Mouse (Mus musculus) testis, adult 2 months (tissue): ENCODE data around the gene Pbx3.

Source experiments
- CTCF ChIP-seq: fragments of 200-500 bp; IDR thresholded peaks from 2 replicates; pipeline ENCODE4 v1.5.1; 2012; ENCODE audit warnings: low read depth, mild to moderate bottlenecking, inconsistent platforms, low read length, moderate library complexity; ENCODE audit not compliant: control insufficient read depth, insufficient read depth, insufficient replicate concordance
- POLR2A ChIP-seq: fragments of 200-500 bp; IDR thresholded peaks from 2 replicates; pipeline ENCODE4 v1.6.1; 2012; ENCODE audit warnings: low read depth, mild to moderate bottlenecking, inconsistent platforms, low read length, moderate library complexity; ENCODE audit not compliant: control insufficient read depth

DNA sequence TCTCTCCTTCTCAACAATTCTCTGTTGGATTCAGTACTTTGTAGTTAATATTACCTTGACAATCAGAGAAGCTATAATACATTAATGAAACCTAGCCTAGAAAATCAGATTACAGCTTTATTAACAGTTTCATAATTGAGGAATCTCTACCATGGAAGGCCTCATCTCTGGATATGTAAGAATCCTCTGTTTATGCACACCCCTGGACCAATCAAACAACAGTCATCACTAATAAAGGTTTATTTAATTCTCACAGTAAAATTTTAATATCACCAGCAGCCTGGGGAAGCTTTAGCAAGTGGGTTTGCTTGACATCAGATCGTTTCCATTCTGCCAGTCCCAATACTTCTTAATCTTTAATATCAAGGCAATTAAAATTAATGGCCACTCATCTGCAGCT is 191.3 kb downstream of the Pbx3 start:
- TF ChIP-seq CTCF (no peak), POLR2A (no peak)
